10 mouse cellular contexts compared by ENCODE assay signal in genomic region chr4:149453656-149454055, GRCm38 (mm10). TPM values are rescaled to one million over a fixed set of nuclear protein-coding genes. Genes with fewer than 3 reads are reported as not detected.
DNase-seq lines count a peak whose midpoint lies in the region; ATAC-seq and TF ChIP-seq lines count a peak whose summit lies in the region.
"Had no signal": no experiment of that assay in that cellular context is flagged by ENCODE, and none has a peak within 500 bp of the region (broad histone marks: within the 10 kb centered on the region; RNA-seq: fewer than 3 reads in every experiment).

No protein-coding gene starts in this region.

- dilution Hi-C loops in CH12.LX (cut with MboI; ENCODE audit: extremely low pct_ligation_motif_present, extremely low pct_unique_long_range_greater_than_20kb, low sequenced_read_pairs): no loop called here

- H3K4me1 ChIP-seq in kidney, postnatal 0 days (replicated peaks; ENCODE audit: insufficient read depth, low read length): no peaks in the 10 kb centered on the region
- no peaks in the 10 kb centered on the region for H3K4me1 ChIP-seq in CH12.LX (ENCODE audit: control insufficient read depth in 1 of 2, insufficient read depth in 2 of 2)

- 87% methylated on average over 4 of the region's 4 CpGs for WGBS in kidney, postnatal 0 days

- no peaks in the 10 kb centered on the region for H3K79me2 ChIP-seq in CH12.LX (replicated peaks; ENCODE audit: control insufficient read depth, extremely low read depth, insufficient read depth, poor library complexity, severe bottlenecking)

- no peak for TF ChIP-seq POLR2A in CH12.LX (IDR thresholded peaks at IDR 0.05; ENCODE audit: low read depth, low read length)

- H3K27ac ChIP-seq in kidney, postnatal 0 days: no peak overlapping the region
- H3K27ac ChIP-seq in CH12.LX (ENCODE audit: insufficient read depth, low read depth): no peak overlapping the region

- DNase-seq in adrenal gland, adult (ENCODE audit: inconsistent age in 2 of 2, low spot score in 1 of 2): peak; percentile 43 to 76
- DNase-seq in adrenal gland, adult 8-10 months: no peak
- DNase-seq in kidney, postnatal 0 days (ENCODE audit: low spot score): peak; percentile 37
- no peak for DNase-seq in kidney, adult 11 months
- DNase-seq in CH12.LX (ENCODE audit: extremely low read depth): peak; percentile 33

- in situ Hi-C loops in CH12.LX (cut with MboI; ENCODE audit: low pct_ligation_motif_present, low pct_unique_long_range_greater_than_20kb, low sequenced_read_pairs): loop anchor here (5.0 kb wide), 1 partner anchor 74 kb away; no protein-coding TSS in a partner anchor

- no peak overlapping the region for H3K4me3 ChIP-seq in kidney, postnatal 0 days (replicated peaks; ENCODE audit: low read depth, low read length)
- H3K4me3 ChIP-seq in CH12.LX (replicated peaks in 1 of 3; ENCODE audit: low read depth in 2 of 3, low read length in 2 of 3, poor library complexity in 1 of 3): no peak overlapping the region
- H3K4me3 ChIP-seq: myocyte had no signal

- H3K4me2 ChIP-seq in kidney, postnatal 0 days (ENCODE audit: low read length): no peak overlapping the region
- no peak overlapping the region for H3K4me2 ChIP-seq in CH12.LX (ENCODE audit: insufficient read depth, low read depth, poor library complexity, severe bottlenecking)

- peak; percentile 42 for TF ChIP-seq RAD21 in CH12.LX (IDR thresholded peaks at IDR 0.05; ENCODE audit: low read depth, low read length)

- H3K27me3 ChIP-seq in kidney, postnatal 0 days (ENCODE audit: insufficient read depth, low read length): no peaks in the 10 kb centered on the region
- no peaks in the 10 kb centered on the region for H3K27me3 ChIP-seq in CH12.LX (replicated peaks)

- peak; percentile 62 for TF ChIP-seq CTCF in kidney, postnatal 0 days (IDR thresholded peaks at IDR 0.05; ENCODE audit: low read depth)
- peak; percentile 40 to 59 for TF ChIP-seq CTCF in CH12.LX (conservative IDR thresholded peaks at IDR 0.05 in 1 of 2, IDR thresholded peaks at IDR 0.05 in 1 of 2; ENCODE audit: low read depth in 2 of 2, low read length in 2 of 2)

- ATAC-seq in kidney, postnatal 0 days (replicated peaks; ENCODE audit: low FRiP score, low read depth): no peak
- peak; percentile 75; the same call in 1 of the 2 replicates for ATAC-seq in common myeloid progenitor, adult 5-6 weeks (replicated peaks; ENCODE audit: low read depth, poor library complexity, severe bottlenecking)
- ATAC-seq in megakaryocyte progenitor cell, adult 5-6 weeks (replicated peaks; ENCODE audit: poor library complexity): peak; percentile 81
- no peak for ATAC-seq in monocyte, adult 5-6 weeks (replicated peaks; ENCODE audit: insufficient number of reproducible peaks, low FRiP score, low TSS enrichment, poor library complexity, severe bottlenecking)

- TF ChIP-seq EP300 in CH12.LX (IDR thresholded peaks at IDR 0.05; ENCODE audit: low read length): no peak

- H3K9me3 ChIP-seq in kidney, postnatal 0 days (replicated peaks; ENCODE audit: low read length): no peaks in the 10 kb centered on the region
- H3K9me3 ChIP-seq in CH12.LX (replicated peaks; ENCODE audit: low read length): peaks cover 2% of the 10 kb centered on the region

- no peak overlapping the region for H3K9ac ChIP-seq in kidney, postnatal 0 days (ENCODE audit: low read depth, low read length)
- no peak overlapping the region for H3K9ac ChIP-seq in CH12.LX (ENCODE audit: insufficient read depth, low read depth)

- H3K36me3 ChIP-seq in kidney, postnatal 0 days (ENCODE audit: insufficient read depth, low read length): no peaks in the 10 kb centered on the region
- no peaks in the 10 kb centered on the region for H3K36me3 ChIP-seq in CH12.LX (replicated peaks in 1 of 2; ENCODE audit: control insufficient read depth in 1 of 2, insufficient read depth in 1 of 2, low read length in 1 of 2)

TF ChIP-seq in CH12.LX, 34 proteins besides CTCF, POLR2A, EP300 and RAD21:
- no peak for TF ChIP-seq MAFK (IDR thresholded peaks at IDR 0.05; ENCODE audit: insufficient replicate concordance, low read length)
- no peak for TF ChIP-seq NRF1 (IDR thresholded peaks at IDR 0.05; ENCODE audit: low read depth, low read length)
- TF ChIP-seq BHLHE40 (IDR thresholded peaks at IDR 0.05; ENCODE audit: low read depth, low read length): no peak
- no peak for TF ChIP-seq MEF2A (IDR thresholded peaks at IDR 0.05; ENCODE audit: borderline replicate concordance, low read depth, low read length)
- no peak for TF ChIP-seq ETS1 (conservative IDR thresholded peaks at IDR 0.05; ENCODE audit: low read depth, low read length)
- no peak for TF ChIP-seq MXI1 (IDR thresholded peaks at IDR 0.05; ENCODE audit: low read depth, low read length)
- no peak for TF ChIP-seq GABPA (IDR thresholded peaks at IDR 0.05; ENCODE audit: insufficient replicate concordance, low read depth, low read length)
- no peak for TF ChIP-seq POLR2AphosphoS2 (IDR thresholded peaks at IDR 0.05; ENCODE audit: low read depth, low read length)
- TF ChIP-seq KAT2A (IDR thresholded peaks at IDR 0.05; ENCODE audit: insufficient replicate concordance, low read length): no peak
- TF ChIP-seq MYC (IDR thresholded peaks at IDR 0.05; ENCODE audit: low read depth, low read length): 0 out of 2 replicates have a peak, but pooled peaks have one; percentile 26
- peak; percentile 58 for TF ChIP-seq SMC3 (IDR thresholded peaks at IDR 0.05; ENCODE audit: low read depth, low read length)
- no peak for TF ChIP-seq PAX5 (IDR thresholded peaks at IDR 0.05; ENCODE audit: low read length)
- no peak for TF ChIP-seq JUND (conservative IDR thresholded peaks at IDR 0.05; ENCODE audit: low read depth, low read length)
- no peak for TF ChIP-seq MAZ (IDR thresholded peaks at IDR 0.05; ENCODE audit: low read depth, low read length)

RNA-seq across cellular contexts. Expression of gene Rbp7, which starts 1.1 kb away (rescaled TPM):
- total RNA-seq in adrenal gland, adult 8-10 months (2022): 10 to 100 TPM in 1 of 4 experiments, 1 to 10 TPM in 3; 3.0 to 12.9 (median 7.2) TPM
- 1.3 TPM in 2 replicates for polyA plus RNA-seq in kidney, postnatal 0 days (2015; fragmentation: Nextera tagmentation; extraction: Ambion mirVana)
- total RNA-seq in CH12.LX (2012; rRNA removed): not detected in 2 replicates
- total RNA-seq in CH12.LX (2014; rRNA removed): not detected in 2 replicates
- not detected in 2 replicates for polyA plus RNA-seq in CH12.LX (2012; ENCODE audit: insufficient read length, low read depth)
- not detected in 2 replicates for total RNA-seq in common myeloid progenitor, adult 5-6 weeks (2017)
- not detected in 2 replicates for total RNA-seq in megakaryocyte progenitor cell, adult 5-6 weeks (2015)
- total RNA-seq in megakaryocyte progenitor cell, adult 5-6 weeks (2017): not detected in 2 replicates
- total RNA-seq in monocyte, adult 5-6 weeks (2017): not detected in 3 replicates
- polyA plus RNA-seq: myocyte had no signal

RNA-seq across cellular contexts. Expression of gene Tmem274, which starts 23.5 kb away (rescaled TPM):
- not detected for total RNA-seq in adrenal gland, adult 8-10 months (2022)
- polyA plus RNA-seq in kidney, postnatal 0 days (2015; fragmentation: Nextera tagmentation; extraction: Ambion mirVana): not detected in 2 replicates
- not detected in 2 replicates for total RNA-seq in CH12.LX (2012; rRNA removed)
- total RNA-seq in CH12.LX (2014; rRNA removed): not detected in 2 replicates
- polyA plus RNA-seq in CH12.LX (2012; ENCODE audit: insufficient read length, low read depth): not detected in 2 replicates
- total RNA-seq in common myeloid progenitor, adult 5-6 weeks (2017): not detected in 2 replicates
- total RNA-seq in megakaryocyte progenitor cell, adult 5-6 weeks (2015): not detected in 2 replicates
- total RNA-seq in megakaryocyte progenitor cell, adult 5-6 weeks (2017): not detected in 2 replicates
- not detected in 3 replicates for total RNA-seq in monocyte, adult 5-6 weeks (2017)
- total RNA-seq: heart, postnatal 36 days had no signal
- polyA plus RNA-seq: myocyte had no signal

RNA-seq across cellular contexts. Expression of gene Ube4b, which starts 27.1 kb away (rescaled TPM):
- 100 to 1,000 TPM in 1 of 4 experiments, 10 to 100 TPM in 3; 77.8 to 102 (median 91.0) TPM for total RNA-seq in adrenal gland, adult 8-10 months (2022)
- polyA plus RNA-seq in kidney, postnatal 0 days (2015; fragmentation: Nextera tagmentation; extraction: Ambion mirVana): 26.9 and 28.8 TPM in 2 replicates
- total RNA-seq in CH12.LX (2012; rRNA removed): 35.3 and 41.6 TPM in 2 replicates
- 13.1 and 14.3 TPM in 2 replicates for total RNA-seq in CH12.LX (2014; rRNA removed)
- polyA plus RNA-seq in CH12.LX (2012; ENCODE audit: insufficient read length, low read depth): 47.9 and 60.0 TPM in 2 replicates
- total RNA-seq in common myeloid progenitor, adult 5-6 weeks (2017): 48.4 and 55.1 TPM in 2 replicates
- total RNA-seq in megakaryocyte progenitor cell, adult 5-6 weeks (2015): 42.0 and 43.2 TPM in 2 replicates
- 35.1 and 42.1 TPM in 2 replicates for total RNA-seq in megakaryocyte progenitor cell, adult 5-6 weeks (2017)
- total RNA-seq in monocyte, adult 5-6 weeks (2017): 19.5 to 29.6 TPM (median 20.9 TPM) in 3 replicates

RNA-seq across cellular contexts. Expression of gene Nmnat1, which starts 31.3 kb away (rescaled TPM):
- total RNA-seq in adrenal gland, adult 8-10 months (2022): 10 to 100 TPM; 14.8 to 19.5 (median 17.8) TPM
- polyA plus RNA-seq in kidney, postnatal 0 days (2015; fragmentation: Nextera tagmentation; extraction: Ambion mirVana): 9.6 and 13.5 TPM in 2 replicates
- total RNA-seq in CH12.LX (2012; rRNA removed) (11.4 and 12.4 TPM in 2 replicates), CH12.LX (2014; rRNA removed) (9.6 and 10.9 TPM in 2 replicates)
- polyA plus RNA-seq in CH12.LX (2012; ENCODE audit: insufficient read length, low read depth): 8.6 and 10.0 TPM in 2 replicates
- total RNA-seq in common myeloid progenitor, adult 5-6 weeks (2017): 11.3 and 15.5 TPM in 2 replicates
- 7.4 and 8.0 TPM in 2 replicates for total RNA-seq in megakaryocyte progenitor cell, adult 5-6 weeks (2015)
- 12.4 and 14.4 TPM in 2 replicates for total RNA-seq in megakaryocyte progenitor cell, adult 5-6 weeks (2017)
- total RNA-seq in monocyte, adult 5-6 weeks (2017): 4.4 to 8.3 TPM (median 8.2 TPM) in 3 replicates

RNA-seq across cellular contexts. Expression of gene Lzic, which starts 31.4 kb away (rescaled TPM):
- 10 to 100 TPM; 19.9 to 25.1 (median 24.1) TPM for total RNA-seq in adrenal gland, adult 8-10 months (2022)
- polyA plus RNA-seq in kidney, postnatal 0 days (2015; fragmentation: Nextera tagmentation; extraction: Ambion mirVana): 31.1 and 31.7 TPM in 2 replicates
- total RNA-seq in CH12.LX (2012; rRNA removed): 43.4 and 43.6 TPM in 2 replicates
- 53.3 and 68.5 TPM in 2 replicates for total RNA-seq in CH12.LX (2014; rRNA removed)
- polyA plus RNA-seq in CH12.LX (2012; ENCODE audit: insufficient read length, low read depth): 40.0 and 49.5 TPM in 2 replicates
- total RNA-seq in common myeloid progenitor, adult 5-6 weeks (2017): 37.7 and 83.2 TPM in 2 replicates
- 25.2 and 26.8 TPM in 2 replicates for total RNA-seq in megakaryocyte progenitor cell, adult 5-6 weeks (2015)
- total RNA-seq in megakaryocyte progenitor cell, adult 5-6 weeks (2017): 81.4 and 111 TPM in 2 replicates
- 10.3 to 60.8 TPM (median 52.7 TPM) in 3 replicates for total RNA-seq in monocyte, adult 5-6 weeks (2017)

Comparison
In these comparisons a context has a peak if more than half of its experiments do, and no peak if none do; other contexts are left out.
1. DNase-seq: peak in adrenal gland, adult (2 of 2), kidney, postnatal 0 days (single experiment) and CH12.LX (single experiment); none in adrenal gland, adult 8-10 months (single experiment) and kidney, adult 11 months (single experiment).
2. ATAC-seq: peak in common myeloid progenitor, adult 5-6 weeks (single experiment) and megakaryocyte progenitor cell, adult 5-6 weeks (single experiment); none in kidney, postnatal 0 days (single experiment) and monocyte, adult 5-6 weeks (single experiment).